Mouse (Mus musculus): ENCODE measurements at regions not wholly inside any gene's neighbourhood (a gene's known extent, or its start where the extent isn't known, plus 50 kb on each side); places are given as distances from the start of the nearest gene placed in this dataset.

- peaks cover 2% of the 10 kb centered on the region; the same call in 1 of the 2 replicates for H3K9me3 ChIP-seq (ENCODE audit: low read depth, low read length)
- H3K4me3 ChIP-seq (ENCODE audit: low read depth, low read length) = no peak overlapping the region
- no peak for ATAC-seq (ENCODE audit: insufficient read depth)
- no peaks in the 10 kb centered on the region for H3K36me3 ChIP-seq (ENCODE audit: insufficient read depth)
- no peak for DNase-seq
- no peak overlapping the region for H3K4me2 ChIP-seq
- H3K4me1 ChIP-seq (ENCODE audit: insufficient read depth) = no peaks in the 10 kb centered on the region
- no peak for TF ChIP-seq CTCF (IDR thresholded peaks at IDR 0.05; ENCODE audit: low read depth)
- no peak overlapping the region for H3K27ac ChIP-seq (ENCODE audit: low read depth)
- no peaks in the 10 kb centered on the region for H3K27me3 ChIP-seq (ENCODE audit: insufficient read depth, low read length)
- 83% methylated on average over 5 of the region's 5 CpGs for WGBS
- H3K9ac ChIP-seq = no peak overlapping the region
Observed at GRCm38 (mm10) chr9:120751686-120752484, 177.1 kb upstream of the Ctnnb1 start.

GRCm38 (mm10) chr9:120754151-120754550, 174.9 kb upstream of the Ctnnb1 start:
- H3K4me2 ChIP-seq = no peak overlapping the region
- H3K9me3 ChIP-seq (ENCODE audit: low read depth, low read length) = peaks cover 2% of the 10 kb centered on the region; the same call in 1 of the 2 replicates
- no peak overlapping the region for H3K27ac ChIP-seq (ENCODE audit: low read depth)
- H3K36me3 ChIP-seq (ENCODE audit: insufficient read depth) = no peaks in the 10 kb centered on the region
- no peaks in the 10 kb centered on the region for H3K4me1 ChIP-seq (ENCODE audit: insufficient read depth)
- H3K4me3 ChIP-seq (ENCODE audit: low read depth, low read length) = no peak overlapping the region
- H3K27me3 ChIP-seq (ENCODE audit: insufficient read depth, low read length) = no peaks in the 10 kb centered on the region
- ATAC-seq (ENCODE audit: insufficient read depth) (no peak), DNase-seq (no peak)
- no peak for TF ChIP-seq CTCF (IDR thresholded peaks at IDR 0.05; ENCODE audit: low read depth)
- H3K9ac ChIP-seq = no peak overlapping the region

- Histone ChIP-seq H3K9ac (no peak overlapping the region), H3K9me3 (ENCODE audit: low read depth, low read length) (peaks cover 2% of the 10 kb centered on the region; the same call in 1 of the 2 replicates), H3K4me1 (ENCODE audit: insufficient read depth) (no peaks in the 10 kb centered on the region), H3K4me2 (no peak overlapping the region), H3K36me3 (ENCODE audit: insufficient read depth) (no peaks in the 10 kb centered on the region), H3K27me3 (ENCODE audit: insufficient read depth, low read length) (no peaks in the 10 kb centered on the region), H3K27ac (ENCODE audit: low read depth) (no peak overlapping the region), H3K4me3 (ENCODE audit: low read depth, low read length) (no peak overlapping the region)
- DNase-seq = no peak
- no peak for ATAC-seq (ENCODE audit: insufficient read depth)
- WGBS = 75% methylated on average over 7 of the region's 7 CpGs
- no peak for TF ChIP-seq CTCF (IDR thresholded peaks at IDR 0.05; ENCODE audit: low read depth)
Observed at GRCm38 (mm10) chr9:120755486-120755885, 173.5 kb upstream of the Ctnnb1 start.

- Histone ChIP-seq H3K4me2 (no peak overlapping the region), H3K27me3 (ENCODE audit: insufficient read depth, low read length) (no peaks in the 10 kb centered on the region), H3K9ac (no peak overlapping the region), H3K4me3 (ENCODE audit: low read depth, low read length) (no peak overlapping the region), H3K27ac (ENCODE audit: low read depth) (no peak overlapping the region), H3K36me3 (ENCODE audit: insufficient read depth) (no peaks in the 10 kb centered on the region), H3K9me3 (ENCODE audit: low read depth, low read length) (peaks cover 2% of the 10 kb centered on the region; the same call in 1 of the 2 replicates), H3K4me1 (ENCODE audit: insufficient read depth) (no peaks in the 10 kb centered on the region)
- ATAC-seq (ENCODE audit: insufficient read depth) (no peak), DNase-seq (no peak)
- TF ChIP-seq CTCF (IDR thresholded peaks at IDR 0.05; ENCODE audit: low read depth) = no peak
- 68% methylated on average over 3 of the region's 3 CpGs for WGBS
Observed at GRCm38 (mm10) chr9:120758003-120758402, 171.0 kb upstream of the Ctnnb1 start.

GRCm38 (mm10) chr9:120758632-120759031, 170.4 kb upstream of the Ctnnb1 start:
- Histone ChIP-seq H3K27ac (ENCODE audit: low read depth) (no peak overlapping the region), H3K9me3 (ENCODE audit: low read depth, low read length) (peaks cover 2% of the 10 kb centered on the region; the same call in 1 of the 2 replicates), H3K27me3 (ENCODE audit: insufficient read depth, low read length) (no peaks in the 10 kb centered on the region), H3K36me3 (ENCODE audit: insufficient read depth) (no peaks in the 10 kb centered on the region), H3K4me1 (ENCODE audit: insufficient read depth) (no peaks in the 10 kb centered on the region), H3K4me2 (no peak overlapping the region), H3K4me3 (ENCODE audit: low read depth, low read length) (no peak overlapping the region), H3K9ac (no peak overlapping the region)
- no peak for TF ChIP-seq CTCF (IDR thresholded peaks at IDR 0.05; ENCODE audit: low read depth)
- no peak for DNase-seq
- no peak for ATAC-seq (ENCODE audit: insufficient read depth)
- WGBS = 57% methylated on average over 1 of the region's 1 CpGs

GRCm38 (mm10) chr9:120759771-120760170, 169.2 kb upstream of the Ctnnb1 start:
- WGBS = 71% methylated on average over 5 of the region's 5 CpGs
- H3K36me3 ChIP-seq (ENCODE audit: insufficient read depth) = no peaks in the 10 kb centered on the region
- H3K9me3 ChIP-seq (ENCODE audit: low read depth, low read length) = peaks cover 2% of the 10 kb centered on the region; the same call in 1 of the 2 replicates
- TF ChIP-seq CTCF (IDR thresholded peaks at IDR 0.05; ENCODE audit: low read depth) = no peak
- DNase-seq (no peak), ATAC-seq (ENCODE audit: insufficient read depth) (no peak)
- no peak overlapping the region for H3K4me2 ChIP-seq
- 0 out of 2 replicates have a peak, but pooled peaks cover 5% of the 10 kb centered on the region for H3K4me1 ChIP-seq (ENCODE audit: insufficient read depth)
- H3K27ac ChIP-seq (ENCODE audit: low read depth) = no peak overlapping the region
- H3K4me3 ChIP-seq (ENCODE audit: low read depth, low read length) = no peak overlapping the region
- H3K9ac ChIP-seq = no peak overlapping the region
- no peaks in the 10 kb centered on the region for H3K27me3 ChIP-seq (ENCODE audit: insufficient read depth, low read length)

- no peaks in the 10 kb centered on the region for H3K27me3 ChIP-seq (ENCODE audit: insufficient read depth, low read length)
- no peaks in the 10 kb centered on the region for H3K36me3 ChIP-seq (ENCODE audit: insufficient read depth)
- ATAC-seq (ENCODE audit: insufficient read depth) (no peak), DNase-seq (no peak)
- peaks cover 11% of the 10 kb centered on the region; the same call in 1 of the 2 replicates for H3K4me1 ChIP-seq (ENCODE audit: insufficient read depth)
- H3K27ac ChIP-seq (ENCODE audit: low read depth) = peak overlapping the region; percentile 59; the same call in 1 of the 2 replicates
- no peak overlapping the region for H3K4me2 ChIP-seq
- no peak for TF ChIP-seq CTCF (IDR thresholded peaks at IDR 0.05; ENCODE audit: low read depth)
- WGBS = 48% methylated on average over 2 of the region's 2 CpGs
- H3K9ac ChIP-seq = no peak overlapping the region
- no peaks in the 10 kb centered on the region for H3K9me3 ChIP-seq (ENCODE audit: low read depth, low read length)
- H3K4me3 ChIP-seq (ENCODE audit: low read depth, low read length) = no peak overlapping the region
Observed at GRCm38 (mm10) chr9:120763802-120764201, 165.2 kb upstream of the Ctnnb1 start.
